Comparison of ENCODE assay signal across 24 mouse cellular contexts in genomic region chr2:59359760-59360342, GRCm38 (mm10).
A peak's percentile ranks its signal among the peaks of the same experiment; 100 is the strongest.
DNase-seq lines count a peak whose midpoint lies in the region; ATAC-seq and TF ChIP-seq lines count a peak whose summit lies in the region.
"Had no signal": no experiment of that assay in that cellular context is flagged by ENCODE, and none has a peak within 500 bp of the region (broad histone marks: within the 10 kb centered on the region; RNA-seq: fewer than 3 reads in every experiment).

No protein-coding gene starts in this region.

- H3K4me2 ChIP-seq in forebrain, embryonic 13.5 days: no peak overlapping the region
- H3K4me2 ChIP-seq in forebrain, embryonic 12.5 days: no peak overlapping the region
- H3K4me2 ChIP-seq: embryonic facial prominence, embryonic 15.5 days; heart, embryonic 13.5 days; hindbrain, embryonic 15.5 days had no signal

- peak; percentile 55 for DNase-seq in heart, adult 11 months
- no peak for DNase-seq in heart, adult 9 months (ENCODE audit: low spot score in 2 of 2)
- no peak for DNase-seq in layer of hippocampus, adult 2 months (ENCODE audit: low spot score in 2 of 2)
- no peak for DNase-seq in layer of hippocampus, adult 9-10 months (ENCODE audit: low spot score)
- DNase-seq in brain, embryonic 14.5 days (ENCODE audit: low read depth): peak; percentile 35
- DNase-seq in gastrocnemius, postnatal 10 days: no peak
- DNase-seq: adrenal gland, adult 8-10 months; adrenal gland, postnatal 36 days; B cell, adult 2 months; cerebellum, adult 11 months; cerebellum, adult 8-10 months; cerebellum, postnatal 14 days; embryo, embryonic 11 days; gastrocnemius, postnatal 14 days; heart, postnatal 36 days; kidney, adult 11 months had no signal

- TF ChIP-seq CTCF in layer of hippocampus, adult 2 months (conservative IDR thresholded peaks at IDR 0.05): no peak
- TF ChIP-seq CTCF in brain, embryonic 14.5 days (IDR thresholded peaks at IDR 0.05; ENCODE audit: borderline replicate concordance, extremely low read depth, insufficient read depth, insufficient read length): no peak

- H3K27ac ChIP-seq in forebrain, embryonic 13.5 days: no peak overlapping the region
- no peak overlapping the region for H3K27ac ChIP-seq in forebrain, embryonic 12.5 days
- H3K27ac ChIP-seq in layer of hippocampus, adult 2 months: peak overlapping the region; percentile 44; the same call in 1 of the 2 replicates
- H3K27ac ChIP-seq: embryonic facial prominence, embryonic 15.5 days had no signal

- no peaks in the 10 kb centered on the region for H3K9me3 ChIP-seq in forebrain, embryonic 13.5 days (replicated peaks)
- no peaks in the 10 kb centered on the region for H3K9me3 ChIP-seq in forebrain, embryonic 12.5 days
- H3K9me3 ChIP-seq: embryonic facial prominence, embryonic 15.5 days; G1E; hindbrain, embryonic 15.5 days had no signal

- H3K27me3 ChIP-seq in forebrain, embryonic 13.5 days: no peaks in the 10 kb centered on the region
- H3K27me3 ChIP-seq in forebrain, embryonic 12.5 days: no peaks in the 10 kb centered on the region
- H3K27me3 ChIP-seq: embryonic facial prominence, embryonic 15.5 days; heart, embryonic 13.5 days; hindbrain, embryonic 15.5 days had no signal

- TF ChIP-seq POLR2A in brain, embryonic 14.5 days (IDR thresholded peaks at IDR 0.05; ENCODE audit: borderline replicate concordance, extremely low read depth, insufficient read depth, insufficient read length, poor library complexity, severe bottlenecking): no peak

- H3K9ac ChIP-seq in forebrain, embryonic 13.5 days: no peak overlapping the region
- H3K9ac ChIP-seq in forebrain, embryonic 12.5 days: no peak overlapping the region
- H3K9ac ChIP-seq: embryonic facial prominence, embryonic 15.5 days; heart, embryonic 13.5 days; hindbrain, embryonic 15.5 days had no signal

- H3K4me1 ChIP-seq in forebrain, embryonic 13.5 days: peaks cover 4% of the 10 kb centered on the region; the same call in 1 of the 2 replicates
- H3K4me1 ChIP-seq in forebrain, embryonic 12.5 days: 0 out of 2 replicates have a peak, but pooled peaks cover 4% of the 10 kb centered on the region

- no peak overlapping the region for H3K4me3 ChIP-seq in forebrain, embryonic 13.5 days
- H3K4me3 ChIP-seq in forebrain, embryonic 12.5 days (replicated peaks): no peak overlapping the region
- no peak overlapping the region for H3K4me3 ChIP-seq in layer of hippocampus, adult 2 months
- H3K4me3 ChIP-seq: embryonic facial prominence, embryonic 15.5 days; erythroblast, embryonic 14.5 days; heart, embryonic 13.5 days; hindbrain, embryonic 15.5 days had no signal

- WGBS in forebrain, embryonic 13.5 days: 68% methylated on average over 9 of the region's 9 CpGs
- WGBS in forebrain, embryonic 12.5 days: 72% methylated on average over 9 of the region's 9 CpGs

- ATAC-seq in forebrain, embryonic 13.5 days: 0 out of 2 replicates have a peak, but pooled peaks have one; percentile 14
- ATAC-seq in forebrain, embryonic 12.5 days (ENCODE audit: low FRiP score): no peak
- ATAC-seq: CD4-positive, CD25-positive, alpha-beta regulatory T cell, adult 4 months had no signal

- H3K36me3 ChIP-seq in forebrain, embryonic 13.5 days (ENCODE audit: poor library complexity, severe bottlenecking): peaks cover 14% of the 10 kb centered on the region
- H3K36me3 ChIP-seq in forebrain, embryonic 12.5 days (replicated peaks): peaks cover 8% of the 10 kb centered on the region; the same call in 1 of the 2 replicates

Comparison
In these comparisons a context has a peak if more than half of its experiments do, and no peak if none do; other contexts are left out.
1. DNase-seq: peak in heart, adult 11 months (single experiment) and brain, embryonic 14.5 days (single experiment); none in heart, adult 9 months (0 of 2), layer of hippocampus, adult 2 months (0 of 2), layer of hippocampus, adult 9-10 months (single experiment) and gastrocnemius, postnatal 10 days (single experiment).